Mouse (Mus musculus) liver, embryonic 14.5 days (tissue): ENCODE measurements around the gene Lgr6.

ENCODE experiments used
- CTCF ChIP-seq: IDR thresholded peaks from 2 replicates; pipeline ENCODE4 v1.5.1; 2016; ENCODE audit warnings: antibody characterized with exemption, low read depth, control low read depth
- EP300 ChIP-seq: IDR thresholded peaks from 2 replicates; pipeline ENCODE4 v1.6.1; 2016; ENCODE audit warnings: antibody characterized with exemption, low read depth

DNA sequence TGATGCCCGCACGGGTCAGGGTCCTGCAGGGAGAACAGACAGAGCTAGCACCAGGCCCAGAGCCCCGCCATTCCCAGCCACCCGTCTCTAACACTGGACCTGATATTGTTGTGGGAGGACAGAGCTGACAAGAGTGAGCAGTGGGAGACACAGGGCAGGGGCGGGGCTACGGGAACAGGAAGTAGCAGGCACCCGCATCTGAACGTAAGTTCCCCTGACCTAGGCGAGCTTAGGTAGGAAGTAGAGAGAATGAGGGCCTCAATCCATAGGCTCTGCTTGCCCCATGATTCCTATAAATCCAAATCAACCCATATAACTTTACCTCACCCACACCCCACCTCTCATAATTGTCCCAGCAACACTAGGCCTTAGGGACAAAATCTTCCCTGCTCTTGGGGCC is 104.5 kb downstream of the Lgr6 start:
- TF ChIP-seq CTCF (no peak), EP300 (no peak)
